Mouse (Mus musculus): ENCODE data around the gene Ctsw.

The Ctsw gene

DNA sequence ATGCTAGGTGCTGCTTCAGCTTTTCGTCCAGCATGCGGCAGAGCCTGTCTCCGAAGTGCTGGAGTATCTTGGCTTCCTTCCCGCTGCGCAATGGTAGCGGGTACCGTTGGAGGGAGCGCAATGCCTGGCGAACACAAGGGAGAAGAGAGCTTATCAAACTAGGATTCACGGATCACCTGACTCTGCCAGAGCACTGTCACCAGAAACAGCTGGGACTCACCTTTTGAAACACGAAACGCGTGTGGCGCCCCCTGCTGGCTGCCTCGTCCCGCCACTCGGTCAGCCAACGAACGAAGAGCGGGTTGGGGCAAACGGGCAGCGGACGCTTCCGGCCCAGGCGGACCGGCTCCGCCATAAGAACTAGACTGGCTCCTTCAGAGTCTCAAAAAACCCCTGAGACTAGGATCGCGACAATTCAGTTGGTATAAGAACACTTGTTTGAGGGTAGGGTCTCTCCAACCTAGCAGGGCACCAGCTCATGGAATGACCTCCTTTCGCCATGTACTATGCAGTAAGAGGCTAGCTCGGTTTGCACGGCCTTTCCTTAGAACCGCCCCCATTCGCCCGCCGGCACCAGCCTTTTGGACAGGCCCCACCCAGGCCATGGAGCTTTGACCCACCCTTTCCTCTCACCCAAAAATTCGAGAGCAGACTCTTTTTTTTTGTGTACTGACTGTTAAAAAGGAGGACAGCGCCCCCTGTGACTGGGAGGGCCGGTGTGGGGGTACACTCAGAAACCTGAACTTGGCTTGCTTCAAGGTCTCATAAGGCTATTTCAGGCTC lies 19.7 kb upstream of the Ctsw start, which contains the start of gene Mus81:
Gene Mus81 (minus strand): TSS at position 635 of the 783 bp plus-strand sequence.
- peak; percentile 96 for DNase-seq

DNA sequence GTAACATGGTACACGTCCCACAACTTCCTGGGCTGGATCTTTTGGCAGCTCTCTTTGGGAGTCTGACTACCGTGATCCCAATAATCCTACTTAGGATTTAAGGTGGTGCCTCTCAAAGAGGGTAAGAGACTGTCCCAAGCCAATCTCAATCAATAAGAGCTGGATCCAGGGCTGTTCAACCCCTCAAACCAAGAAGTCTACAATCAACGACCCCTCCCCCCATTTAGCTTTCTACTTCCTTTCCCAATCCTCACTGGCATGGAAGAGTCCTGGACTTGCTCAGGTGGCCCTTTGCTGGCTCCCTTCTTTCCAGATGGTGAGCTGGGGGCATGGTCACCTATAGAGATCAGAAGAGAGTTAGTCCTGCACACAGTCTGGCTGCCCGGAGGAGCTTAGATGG lies 18.5 kb upstream of the Ctsw start:
- no peak for DNase-seq

DNA sequence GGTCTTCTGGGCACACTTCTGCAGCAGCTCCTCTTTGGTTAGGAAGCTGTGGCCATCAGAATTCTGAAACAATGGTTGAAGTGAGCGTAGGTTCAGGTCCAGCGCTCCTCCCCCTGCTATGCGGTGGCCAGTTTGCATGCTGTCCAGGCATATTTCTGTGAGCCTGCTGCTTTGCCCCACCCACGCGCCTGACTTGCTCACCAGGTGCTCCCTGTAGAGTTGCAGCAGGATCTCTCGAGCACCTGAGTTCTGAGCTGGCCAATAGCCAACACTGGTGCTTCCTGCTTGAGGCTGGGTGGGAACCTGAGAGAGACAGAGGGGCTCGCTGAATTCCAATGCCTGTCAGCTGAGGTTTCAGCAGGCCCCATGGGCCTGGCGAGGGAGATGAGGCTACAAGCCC lies 18.0 kb upstream of the Ctsw start:
- peak; percentile 74 for DNase-seq

DNA sequence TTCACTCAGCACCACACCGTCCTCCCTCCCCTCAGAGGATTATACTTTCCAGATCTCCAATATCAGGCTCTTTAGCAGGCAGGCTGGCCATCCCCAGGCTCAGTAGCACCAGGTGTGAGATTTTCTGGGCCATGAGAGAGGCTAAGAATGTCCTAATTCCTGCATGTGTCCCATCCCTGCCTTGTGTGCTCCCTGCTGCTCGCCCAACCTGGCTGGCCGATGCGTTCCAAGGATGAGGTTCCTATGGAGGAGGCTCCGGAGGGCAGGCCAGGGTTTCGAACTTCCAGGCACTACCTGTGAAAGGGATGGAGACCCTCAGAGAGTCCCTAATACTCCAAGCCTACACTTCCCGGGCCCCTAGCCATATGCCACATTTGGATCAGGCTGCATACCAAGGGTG lies 17.5 kb upstream of the Ctsw start:
- DNase-seq: peak; percentile 84

DNA sequence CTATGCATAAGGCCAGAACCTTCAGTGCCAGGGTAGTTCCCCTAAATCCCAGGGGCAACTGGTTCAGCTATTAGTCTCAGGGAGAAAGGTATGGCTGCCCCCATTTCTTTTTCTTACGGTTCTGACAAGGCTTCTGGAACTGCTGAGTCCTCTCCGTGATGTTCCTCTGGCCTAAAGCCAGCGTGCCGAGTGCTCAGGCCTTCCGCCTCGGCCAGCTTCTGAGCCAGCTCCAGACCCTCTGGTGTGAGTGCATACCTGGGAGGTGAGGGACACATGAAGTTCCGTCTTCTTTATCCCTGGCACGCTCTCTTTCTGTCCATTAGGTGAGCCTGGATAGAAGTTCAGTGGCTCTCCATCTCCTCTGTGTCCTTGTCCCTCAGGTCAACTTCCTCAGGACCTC lies 17.1 kb upstream of the Ctsw start:
- peak; percentile 64 for DNase-seq

DNA sequence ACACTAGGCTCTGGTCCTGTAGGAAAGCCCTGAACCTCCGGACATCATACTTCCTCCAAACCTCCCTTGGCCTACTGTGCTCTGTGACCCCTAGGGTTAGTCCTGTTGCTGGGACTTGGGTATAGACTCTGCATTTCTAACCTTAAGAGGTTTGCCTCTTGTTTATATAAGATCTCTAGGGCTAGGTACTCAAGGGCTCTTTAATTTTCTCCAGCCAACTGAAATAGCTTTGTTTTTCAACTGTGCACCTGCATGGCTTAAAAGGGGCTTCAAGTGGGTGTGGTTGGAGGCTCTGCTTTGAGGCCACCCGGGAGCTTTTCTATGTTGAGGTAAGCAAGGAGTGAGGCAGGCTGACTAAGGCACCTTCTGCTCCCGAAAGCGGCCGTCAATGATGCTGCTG lies 16.2 kb upstream of the Ctsw start:
- DNase-seq: no peak

DNA sequence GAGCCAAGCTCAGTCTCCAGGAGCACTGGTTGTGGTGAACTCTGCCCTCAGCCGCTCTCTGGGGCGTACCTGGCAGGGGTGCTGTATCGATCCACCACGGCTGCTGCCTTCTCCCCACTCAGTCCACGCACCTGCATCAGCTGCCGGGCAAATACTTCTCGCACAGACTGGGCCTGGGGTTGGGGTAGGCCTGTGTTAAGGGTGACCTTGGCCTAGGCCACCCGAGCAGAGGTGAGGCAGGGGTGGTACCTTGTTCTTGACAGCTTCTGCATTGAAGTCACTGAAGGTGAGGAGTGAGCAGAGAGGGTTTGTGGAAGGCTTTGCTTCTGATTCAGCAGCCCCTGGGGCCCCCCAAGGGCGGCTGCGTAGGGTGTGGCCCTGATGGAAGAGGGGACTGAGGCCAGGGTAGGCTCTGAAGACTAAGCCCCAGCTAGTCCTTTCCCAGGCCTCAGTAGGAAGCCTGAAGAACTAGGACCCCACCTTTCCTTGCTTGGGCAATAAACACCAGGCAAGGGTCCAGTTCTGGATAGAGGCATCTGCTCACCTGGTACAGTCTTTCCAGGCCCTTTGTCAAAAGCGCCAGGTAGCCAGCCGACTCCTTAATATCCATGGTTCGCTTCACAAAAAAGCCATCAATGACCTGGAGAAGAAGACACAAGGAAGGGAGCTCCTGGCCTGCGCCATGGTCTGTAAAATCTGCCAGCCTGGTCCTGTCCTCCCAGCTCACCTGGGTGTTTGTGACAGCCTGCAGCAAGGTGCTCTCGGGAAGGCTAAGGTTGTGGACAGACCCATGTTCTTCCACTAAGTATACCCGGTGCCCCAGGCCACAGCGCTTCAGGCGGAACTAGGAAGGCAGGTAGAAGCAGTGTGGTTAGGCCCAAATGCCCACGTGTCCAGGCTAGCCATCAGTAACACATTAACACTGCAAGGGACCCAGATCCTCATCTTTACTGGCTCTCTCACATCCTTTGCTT lies 15.4 kb upstream of the Ctsw start:
- DNase-seq: no peak

DNA sequence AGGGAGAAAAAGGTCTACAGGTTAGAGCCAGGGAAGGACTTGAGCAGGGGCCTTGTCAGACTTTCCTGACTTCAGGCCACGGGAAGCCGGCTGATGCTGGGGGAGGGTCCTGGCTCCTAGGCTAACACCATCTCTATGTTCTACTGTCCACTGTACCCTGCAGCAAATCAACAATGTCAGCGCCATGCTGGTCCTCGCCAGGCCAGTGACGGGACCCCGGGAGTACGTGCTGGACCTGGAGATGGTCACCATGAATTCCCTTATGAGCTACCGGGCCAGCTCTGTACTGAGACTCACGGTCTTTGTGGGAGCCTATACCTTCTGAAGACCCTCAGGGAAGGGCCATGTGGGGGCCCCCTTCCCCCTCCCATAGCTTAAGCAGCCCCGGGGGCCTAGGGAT lies 13.1 kb upstream of the Ctsw start:
- no peak for DNase-seq

DNA sequence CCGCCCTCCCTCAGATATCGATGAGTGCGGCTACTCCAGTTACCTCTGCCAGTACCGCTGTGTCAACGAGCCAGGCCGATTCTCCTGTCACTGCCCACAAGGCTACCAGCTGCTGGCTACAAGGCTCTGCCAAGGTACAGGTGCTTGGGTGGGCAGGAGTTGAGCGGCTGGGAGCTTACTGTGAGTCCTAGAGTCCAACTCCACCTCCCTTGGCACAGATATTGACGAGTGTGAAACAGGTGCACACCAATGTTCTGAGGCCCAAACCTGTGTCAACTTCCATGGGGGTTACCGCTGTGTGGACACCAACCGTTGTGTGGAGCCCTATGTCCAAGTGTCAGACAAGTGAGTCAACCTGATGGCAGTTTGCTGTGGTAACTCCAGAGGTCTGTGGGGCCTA lies 11.7 kb upstream of the Ctsw start:
- no peak for DNase-seq

DNA sequence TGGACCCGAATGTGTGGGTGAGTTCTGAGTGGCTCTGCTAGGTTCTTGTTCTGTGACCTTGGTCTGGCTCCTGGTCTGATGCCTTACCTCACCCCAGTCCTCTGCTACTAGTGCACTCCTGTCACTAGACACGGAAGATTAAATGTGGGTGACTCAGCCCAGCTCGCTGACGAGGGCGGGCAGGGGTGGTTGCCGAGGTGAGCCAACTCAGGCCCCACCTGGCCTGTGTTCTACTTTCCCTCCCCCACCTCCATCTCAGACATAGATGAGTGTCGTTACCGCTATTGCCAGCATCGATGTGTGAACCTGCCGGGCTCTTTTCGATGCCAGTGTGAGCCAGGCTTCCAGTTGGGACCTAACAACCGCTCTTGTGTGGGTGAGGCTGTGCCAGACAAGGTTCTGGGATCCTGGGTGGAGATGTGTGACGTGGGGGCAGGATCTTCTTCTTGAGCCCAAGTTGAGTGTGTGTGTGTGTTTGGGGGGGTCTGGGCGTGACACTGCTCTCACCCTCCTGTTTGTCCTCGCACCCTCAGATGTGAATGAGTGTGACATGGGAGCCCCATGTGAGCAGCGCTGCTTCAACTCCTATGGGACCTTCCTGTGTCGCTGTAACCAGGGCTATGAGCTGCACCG lies 9.5 kb upstream of the Ctsw start:
- no peak for DNase-seq

DNA sequence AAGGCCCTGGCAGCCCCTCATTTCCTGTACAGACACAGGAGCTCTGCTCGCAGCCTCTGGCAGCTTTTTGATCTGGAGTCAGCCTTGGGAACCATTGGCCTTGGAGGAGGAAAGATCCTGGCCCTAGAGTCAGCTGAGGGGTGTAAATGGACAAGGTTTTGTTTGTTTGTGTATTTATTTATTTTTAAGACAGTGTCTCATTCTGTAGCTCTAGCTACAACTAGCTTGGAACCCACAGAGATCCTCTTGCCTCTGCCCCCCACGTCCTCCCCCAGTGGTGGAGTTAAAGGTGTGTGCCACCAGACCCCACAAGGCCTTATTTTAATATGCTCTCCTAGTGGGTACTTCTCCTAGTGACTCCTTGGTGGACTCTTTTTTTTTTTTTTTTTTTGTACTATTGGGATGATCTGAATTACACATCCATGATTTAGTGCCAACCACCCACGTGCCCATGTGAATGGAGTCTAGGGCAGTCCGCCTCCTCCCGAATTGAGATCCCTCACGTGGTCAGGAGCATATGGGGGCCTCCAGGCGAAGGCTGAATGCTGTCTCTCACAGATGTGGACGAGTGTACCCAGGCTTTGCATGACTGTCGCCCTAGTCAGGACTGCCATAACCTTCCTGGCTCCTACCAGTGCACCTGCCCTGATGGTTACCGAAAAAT lies 8.8 kb upstream of the Ctsw start:
- DNase-seq: no peak

DNA sequence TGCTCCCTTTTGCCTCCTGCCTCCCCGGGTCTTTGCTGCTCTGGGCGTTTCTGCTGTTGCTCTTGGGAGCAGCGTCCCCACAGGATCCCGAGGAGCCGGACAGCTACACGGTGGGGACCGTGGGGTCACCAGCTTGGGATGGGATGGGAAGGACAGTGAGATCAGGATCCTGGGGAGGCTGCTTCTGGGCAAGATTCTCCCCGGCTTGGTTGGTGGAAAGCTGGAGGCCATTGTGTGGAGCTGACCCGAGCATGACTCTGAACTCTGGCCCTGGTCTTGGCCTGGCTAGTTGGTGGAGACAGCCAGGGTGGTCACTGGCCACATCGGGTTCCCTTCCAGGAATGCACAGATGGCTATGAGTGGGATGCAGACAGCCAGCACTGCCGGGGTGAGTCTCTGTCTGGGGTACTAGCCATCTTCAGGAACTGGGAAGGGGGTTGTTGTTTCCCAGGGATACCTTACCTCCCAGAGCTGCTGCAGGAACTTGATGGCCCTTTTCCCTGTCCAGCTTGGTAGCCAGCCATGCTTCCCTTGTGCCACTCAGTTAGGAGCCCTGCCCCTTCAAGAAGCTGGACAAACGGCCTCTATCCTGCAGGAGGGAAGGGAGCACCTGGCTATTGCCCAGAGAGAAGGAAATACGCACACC lies 6.9 kb upstream of the Ctsw start:
- DNase-seq: no peak

DNA sequence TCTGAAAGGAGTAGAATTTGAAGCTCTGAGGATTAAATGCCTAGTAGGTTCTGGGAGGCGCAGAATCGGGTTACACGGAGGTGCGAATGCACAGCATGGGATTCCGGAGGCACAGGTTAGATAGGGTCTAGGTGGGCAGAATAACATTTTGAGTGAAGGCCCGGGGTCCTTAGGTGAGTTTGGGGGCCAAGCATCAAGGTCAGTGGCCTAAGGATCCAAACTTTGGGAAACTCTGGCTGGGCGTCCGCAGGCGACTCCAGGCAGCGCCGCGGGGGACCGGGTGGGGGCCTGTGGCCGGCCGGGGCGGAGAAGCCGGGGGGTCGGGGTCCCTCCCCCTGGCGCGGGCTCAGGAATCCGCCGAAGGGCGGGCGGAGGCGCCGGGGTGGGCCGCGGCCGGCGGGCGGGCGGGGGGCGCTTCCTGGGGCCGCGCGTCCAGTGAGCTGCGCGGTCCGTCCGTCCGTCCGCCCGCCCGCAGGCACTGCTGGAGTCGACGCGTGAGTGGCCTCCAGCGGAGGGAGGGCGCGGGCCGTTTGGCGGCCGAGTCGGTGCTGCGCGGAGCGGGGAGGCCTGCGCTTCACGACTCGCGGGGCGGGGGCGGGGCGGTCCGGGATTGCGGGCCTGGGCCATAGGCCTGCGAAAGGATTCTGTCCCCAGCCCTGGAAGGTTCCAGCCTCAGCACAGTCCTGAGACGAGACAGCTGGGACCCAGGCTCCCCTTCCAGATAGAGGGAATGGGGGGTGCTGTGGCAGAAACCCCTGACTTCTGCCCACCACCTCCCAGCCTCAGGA lies 6.2 kb upstream of the Ctsw start:
- no peak for DNase-seq

DNA sequence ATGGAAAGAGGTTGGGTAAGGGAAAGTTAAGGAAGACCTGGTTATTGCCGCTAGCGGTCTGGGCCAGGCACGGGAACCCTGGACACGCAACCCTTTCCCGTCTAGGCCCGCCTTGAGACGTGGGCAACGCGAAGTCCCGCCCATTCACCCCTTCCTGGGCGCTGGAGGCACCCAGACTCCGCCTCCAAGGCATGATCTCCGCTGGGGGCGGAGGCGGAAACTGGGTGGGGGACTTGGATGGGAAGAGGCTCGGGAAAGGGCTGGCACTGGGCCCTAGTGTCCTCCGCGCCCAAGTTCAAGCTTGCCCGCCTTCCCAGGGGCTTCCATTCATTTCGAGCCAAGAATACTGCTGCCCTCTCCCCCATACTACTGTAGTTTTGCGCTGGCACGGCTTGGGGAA lies 5.4 kb upstream of the Ctsw start, which contains the start of gene Efemp2:
Gene Efemp2 (plus strand): TSS at position 235 of the 400 bp plus-strand sequence.
- DNase-seq: no peak

DNA sequence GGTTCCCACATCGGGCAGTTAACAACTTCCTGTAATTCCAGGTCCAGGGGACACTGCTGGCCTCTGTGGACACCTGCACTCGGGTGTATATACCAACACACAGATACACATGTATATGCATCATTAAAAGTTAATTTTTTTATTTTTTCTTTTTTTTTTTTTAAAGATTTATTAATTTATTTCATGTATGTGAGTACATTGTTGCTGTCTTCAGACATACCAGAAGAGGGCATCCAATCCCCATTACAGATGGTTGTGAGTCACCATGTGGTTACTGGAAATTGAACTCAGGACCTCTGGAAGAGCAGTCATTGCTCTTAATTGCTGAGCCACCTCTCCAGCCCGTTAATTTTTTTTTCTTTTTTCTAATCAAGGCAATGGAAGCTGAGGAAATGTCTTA lies 4.5 kb upstream of the Ctsw start:
- DNase-seq: no peak

DNA sequence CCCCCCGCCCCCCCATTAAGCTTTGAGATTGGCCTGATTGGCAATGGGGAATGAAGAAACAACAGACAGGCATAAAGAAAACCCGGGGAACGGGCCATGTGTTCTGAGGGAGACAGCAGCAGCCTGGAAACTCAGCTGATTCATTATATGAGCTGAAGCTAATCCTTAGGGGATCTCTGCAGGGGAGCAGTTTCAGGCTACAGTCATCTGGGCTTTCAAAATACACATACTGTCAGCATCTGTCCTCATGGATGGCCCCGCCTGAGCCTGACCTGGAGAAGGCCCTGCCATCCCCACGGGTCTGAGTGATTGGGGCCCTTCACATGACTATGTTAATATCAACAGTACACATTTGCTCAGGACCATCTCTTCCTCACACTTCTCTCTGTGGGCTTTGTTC lies 3.5 kb upstream of the Ctsw start:
- no peak for DNase-seq

DNA sequence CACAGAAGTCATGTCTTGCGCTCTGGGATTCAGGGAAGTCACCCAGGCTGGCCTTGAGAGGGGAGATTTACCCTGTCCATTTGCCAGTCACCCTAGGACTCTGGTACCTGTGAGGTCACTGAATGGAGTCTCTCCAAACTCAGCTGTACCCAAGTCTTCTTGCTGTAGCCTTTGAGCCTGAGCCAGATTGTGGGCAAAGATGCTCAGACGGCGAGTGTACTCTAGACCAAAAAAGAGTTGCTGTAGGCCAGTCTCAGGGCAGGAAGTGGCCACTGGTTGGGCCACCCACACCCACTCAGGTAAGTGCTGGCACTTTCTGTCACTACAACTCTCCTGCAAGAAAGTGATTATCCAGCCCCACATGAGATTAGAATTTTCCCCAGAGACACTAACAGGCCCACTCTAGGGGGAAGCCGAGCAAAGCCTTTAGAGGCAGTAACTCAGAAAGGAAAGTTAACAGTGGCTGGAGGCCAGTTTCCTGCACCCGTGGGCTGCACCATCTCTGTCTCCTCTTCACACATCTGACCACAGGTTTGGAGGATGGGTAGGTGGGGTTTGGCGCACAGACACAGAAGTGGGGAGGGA lies 1.3 kb downstream of the Ctsw start:
- DNase-seq: no peak

DNA sequence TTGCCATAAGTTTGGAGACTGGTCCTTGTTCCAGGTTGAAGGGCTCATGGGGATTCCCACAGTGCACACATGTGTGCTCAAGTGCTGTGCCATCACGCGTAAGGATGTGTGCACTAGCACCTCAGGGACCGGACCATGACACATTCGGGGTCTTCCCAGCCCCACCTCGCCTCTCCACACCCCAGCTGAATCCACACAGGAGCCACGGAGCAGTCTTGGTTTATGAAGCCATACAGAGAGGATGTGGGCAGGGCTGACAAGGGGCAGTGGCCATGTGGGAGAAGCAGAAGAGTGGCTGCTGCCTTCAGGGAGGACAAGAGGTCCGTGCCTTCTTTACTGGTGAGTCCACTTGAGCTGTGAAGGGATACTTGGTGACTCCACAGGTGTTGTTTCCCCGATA lies 3.3 kb downstream of the Ctsw start:
- no peak for DNase-seq

DNA sequence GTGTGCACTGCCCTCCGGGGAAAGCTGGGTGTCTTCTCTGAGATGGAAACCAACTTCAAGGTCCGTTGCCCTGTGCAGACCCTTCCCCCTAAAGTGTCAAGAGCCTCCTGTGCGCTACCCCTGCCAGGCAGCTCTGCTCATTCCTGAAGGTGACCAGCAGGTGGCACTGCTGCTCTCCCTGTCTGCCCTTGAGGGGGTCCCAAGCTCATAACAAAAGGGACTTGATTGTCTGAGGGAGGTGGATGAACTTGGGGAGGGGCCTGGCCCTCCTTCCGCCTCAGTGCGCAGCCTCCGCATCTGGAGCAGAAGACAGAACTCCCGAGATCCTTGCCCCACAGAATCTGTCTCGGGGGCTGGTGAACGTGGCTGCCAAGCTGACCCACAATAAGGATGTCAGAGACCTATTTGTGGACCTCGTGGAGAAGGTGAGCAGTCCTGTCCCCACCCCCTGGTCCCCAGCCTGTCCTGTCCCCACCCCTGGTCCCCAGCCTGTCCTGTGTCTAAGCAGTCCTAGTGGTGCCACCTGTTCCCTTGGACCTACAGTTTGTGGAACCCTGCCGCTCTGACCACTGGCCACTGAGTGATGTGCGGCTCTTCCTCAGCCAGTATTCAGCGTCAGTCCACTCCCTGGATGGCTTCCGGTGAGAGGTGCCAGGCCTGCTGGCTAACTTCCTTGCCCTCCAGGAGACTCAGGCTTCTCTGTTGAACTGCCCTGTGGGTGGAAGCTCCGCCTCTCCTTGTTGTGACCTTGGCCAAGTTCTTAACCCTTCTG lies 4.3 kb downstream of the Ctsw start:
- peak; percentile 70 for DNase-seq

DNA sequence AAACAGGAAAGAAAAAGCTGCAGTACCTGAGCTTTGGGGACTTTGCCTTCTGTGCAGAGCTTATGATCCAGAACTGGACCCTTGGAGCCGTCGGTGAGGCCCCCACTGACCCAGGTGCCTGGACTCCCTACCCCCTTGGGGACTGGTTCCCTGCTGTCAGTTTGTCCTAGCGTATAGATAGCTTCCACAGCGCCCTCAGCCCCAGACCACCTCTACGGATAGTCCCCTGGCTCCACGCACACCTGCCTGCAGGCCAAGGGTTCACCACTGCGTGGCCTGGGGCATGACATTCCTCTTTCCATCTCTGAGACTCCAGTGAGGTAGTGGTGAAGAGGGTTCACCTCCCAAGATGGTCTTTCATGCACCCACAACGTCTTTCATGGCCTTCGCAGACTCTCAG lies 5.1 kb downstream of the Ctsw start:
- no peak for DNase-seq
